Mouse (Mus musculus) cerebellum, postnatal 25 days (tissue): ENCODE results near the gene Dtd1.

Experiments used
- DNase-seq, 2 experiments: peaks; one replicate each; pipeline ENCODE4 v3.0.0; 2021; ENCODE audit warnings: mixed read lengths in 2 of 2

Gene Dtd1

DNA sequence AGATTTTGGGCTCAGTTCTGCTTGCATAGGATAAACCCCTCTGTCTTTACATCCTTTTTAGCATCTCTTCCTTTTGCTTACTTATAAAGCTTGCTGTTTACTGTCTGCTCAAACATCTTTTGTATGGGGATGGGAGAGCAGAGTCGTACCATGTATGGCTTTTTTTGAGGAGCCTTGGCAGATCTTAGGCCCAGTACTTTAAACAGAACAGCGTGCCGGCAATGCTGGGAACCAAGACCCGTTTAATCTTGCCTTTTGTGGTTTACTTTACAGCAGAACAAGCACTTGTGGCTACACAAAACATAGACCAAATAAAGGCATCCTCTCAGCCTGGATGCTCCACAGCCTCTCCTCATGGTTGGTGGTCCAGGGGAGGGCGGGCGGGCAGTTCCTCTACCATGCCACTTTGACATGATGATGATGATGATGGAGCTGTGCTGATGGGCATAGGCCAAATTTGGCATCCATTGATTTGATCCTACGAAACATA, 170.8 kb downstream of the Dtd1 start:
- no peak for DNase-seq

DNA sequence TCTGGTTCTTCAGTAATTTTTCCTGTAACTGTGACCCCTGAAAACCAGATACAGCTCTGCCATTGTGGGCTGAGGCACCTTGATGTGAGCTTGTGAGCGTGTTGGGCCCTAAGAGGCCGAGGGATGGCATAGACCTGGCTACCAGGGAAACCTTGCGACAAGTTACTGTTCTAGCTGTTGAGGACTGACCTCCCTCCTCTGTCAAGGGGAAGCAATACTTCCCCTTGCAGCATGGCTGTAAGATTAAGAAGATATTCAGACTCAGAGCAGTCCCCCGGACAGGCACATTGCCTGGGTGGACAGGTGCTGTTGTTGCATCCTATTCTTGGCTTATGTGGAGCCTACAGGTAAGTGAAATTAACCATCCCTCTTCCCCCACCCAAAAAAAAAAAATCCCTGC, 172.1 kb downstream of the Dtd1 start:
- DNase-seq, result no peak

DNA sequence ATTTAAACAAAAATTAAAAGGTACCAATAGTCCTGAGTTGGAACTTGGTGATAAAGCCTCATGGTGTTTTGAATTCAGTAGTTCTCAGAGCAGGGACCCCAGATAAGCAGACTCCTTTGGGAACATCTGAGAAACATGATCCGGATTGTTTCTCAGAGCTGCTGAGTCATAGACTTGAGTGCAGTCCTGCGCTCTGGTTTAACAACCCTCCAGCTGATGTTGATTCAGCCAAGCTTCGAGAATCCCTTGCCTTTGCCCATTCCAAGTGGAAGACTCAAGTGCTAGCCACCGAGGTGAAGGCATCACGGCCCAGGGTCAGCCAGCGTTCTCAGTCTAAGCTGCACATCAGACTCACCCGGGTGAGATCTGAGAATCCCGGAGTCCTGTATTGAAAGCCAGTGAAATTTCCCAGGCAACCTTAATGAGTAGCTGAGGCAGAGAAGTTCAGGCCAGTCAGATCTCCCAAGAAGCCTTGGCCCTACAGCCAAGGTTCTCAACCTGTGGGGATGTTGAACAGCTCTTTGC, 175.0 kb downstream of the Dtd1 start:
- no peak for DNase-seq

DNA sequence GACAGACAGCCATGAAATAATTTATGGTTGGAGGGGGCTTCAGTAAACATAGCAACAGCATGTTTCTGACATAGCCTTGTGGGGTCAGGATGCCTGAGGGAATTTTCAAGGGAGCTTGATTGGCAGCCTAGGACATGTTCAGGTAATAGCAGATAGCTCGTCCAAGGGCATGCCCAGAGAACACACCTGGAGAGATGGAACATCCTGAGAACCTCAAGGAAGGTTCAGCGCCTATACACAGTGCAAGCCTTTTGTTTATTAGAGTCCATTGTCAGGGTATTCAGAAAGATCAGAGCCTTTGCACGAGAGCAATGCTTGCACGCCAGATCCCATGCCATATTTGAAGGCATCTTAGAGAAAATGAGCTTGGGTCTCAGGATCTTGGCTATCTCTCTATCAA, 175.9 kb downstream of the Dtd1 start:
- DNase-seq, result no peak

DNA sequence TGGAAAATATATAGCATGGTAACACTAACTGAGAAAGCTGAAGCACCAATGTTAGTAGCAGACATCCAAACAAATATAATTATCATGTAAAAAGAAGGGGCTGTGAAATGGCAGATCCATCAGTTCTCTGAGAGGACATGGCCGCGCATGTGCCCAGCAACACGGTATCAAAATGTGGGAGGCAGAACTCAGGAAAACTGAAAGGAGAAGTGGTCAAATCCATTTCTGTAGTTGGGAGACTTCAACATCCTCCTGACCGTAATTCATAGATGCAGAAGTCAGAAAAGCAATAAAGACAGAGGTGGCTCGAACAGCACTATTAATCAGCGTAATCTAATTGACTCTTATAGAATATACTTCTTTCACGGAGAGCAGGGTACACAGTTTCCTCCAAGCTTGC, 179.6 kb downstream of the Dtd1 start:
- DNase-seq, result no peak

GRCm38 (mm10) chr2:144780731-144781130, 181.0 kb downstream of the Dtd1 start:
- no peak for DNase-seq

- DNase-seq, result no peak
Observed at GRCm38 (mm10) chr2:144781871-144782270, 182.2 kb downstream of the Dtd1 start.

DNA sequence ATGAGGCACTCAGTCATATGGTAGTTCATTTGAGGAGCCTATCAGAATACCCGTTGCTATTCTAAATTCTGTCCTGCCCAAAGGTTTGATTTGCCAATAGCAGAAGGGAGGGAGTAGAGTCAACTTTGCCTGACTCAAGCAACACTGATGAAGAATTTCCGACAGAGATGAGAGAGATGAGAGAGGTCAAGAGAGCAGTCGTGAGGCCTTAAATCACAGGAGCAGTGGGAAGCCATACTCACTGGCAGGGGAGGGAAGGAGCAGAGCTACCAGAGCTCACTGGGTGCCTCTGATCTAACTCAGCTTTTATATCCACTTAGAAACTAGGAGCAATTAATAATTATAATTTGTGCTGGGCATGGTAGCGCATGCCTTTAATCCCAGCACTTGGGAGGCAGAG, 182.8 kb downstream of the Dtd1 start:
- DNase-seq, result no peak

- no peak for DNase-seq
Observed at GRCm38 (mm10) chr2:144783190-144783589, 183.5 kb downstream of the Dtd1 start.

GRCm38 (mm10) chr2:144783831-144784230, 184.1 kb downstream of the Dtd1 start:
- DNase-seq, result no peak

DNA sequence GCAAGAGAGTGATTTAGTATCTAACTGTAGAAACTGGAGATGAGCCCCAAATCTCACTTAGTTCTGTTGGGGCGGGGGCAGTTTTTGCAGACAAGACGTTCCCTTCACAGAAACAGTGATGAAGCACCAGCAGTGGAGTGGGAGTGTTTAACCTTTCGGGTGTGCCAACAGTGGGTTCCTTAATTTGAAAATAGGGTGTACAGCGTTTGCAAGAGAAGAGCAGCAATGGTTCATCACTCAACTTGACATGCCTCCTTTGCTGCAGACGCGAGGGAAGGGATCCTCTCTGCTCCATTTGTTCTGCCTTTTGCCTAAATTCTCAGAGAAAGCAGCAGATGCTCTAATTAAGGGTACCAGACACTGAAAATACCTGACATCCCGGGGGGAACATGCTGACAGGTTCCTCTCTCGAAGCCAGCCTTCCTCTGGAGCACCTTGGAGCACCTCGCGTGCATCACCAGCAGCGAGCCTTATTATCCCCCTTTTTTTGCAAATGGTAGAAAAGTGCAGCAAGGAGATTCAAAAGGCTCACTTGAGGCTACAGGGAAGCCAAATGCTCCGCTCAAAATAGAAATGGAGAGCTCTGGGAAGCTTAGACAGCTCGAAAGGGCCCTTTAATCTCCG, 192.1 kb downstream of the Dtd1 start:
- no peak for DNase-seq

DNA sequence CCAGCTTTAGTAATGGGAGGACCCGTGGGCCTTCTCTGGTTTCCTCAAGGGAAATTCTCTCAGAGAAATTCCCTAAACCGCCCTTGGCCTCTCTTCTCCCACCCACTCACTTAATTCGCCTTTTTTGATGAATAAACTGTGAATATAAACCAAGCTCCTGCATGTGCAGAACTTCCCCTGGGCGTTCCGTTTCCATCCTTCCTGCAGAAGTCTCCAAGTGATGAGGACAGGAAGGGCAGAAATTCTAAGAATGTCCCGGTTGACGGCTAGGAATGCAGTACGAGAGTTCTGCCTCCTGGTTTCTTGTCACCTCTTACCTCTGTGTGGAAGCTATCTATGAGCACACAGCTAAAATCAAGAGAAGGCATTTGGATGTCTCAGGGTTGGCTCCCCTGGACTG, 197.8 kb downstream of the Dtd1 start:
- no peak for DNase-seq

DNA sequence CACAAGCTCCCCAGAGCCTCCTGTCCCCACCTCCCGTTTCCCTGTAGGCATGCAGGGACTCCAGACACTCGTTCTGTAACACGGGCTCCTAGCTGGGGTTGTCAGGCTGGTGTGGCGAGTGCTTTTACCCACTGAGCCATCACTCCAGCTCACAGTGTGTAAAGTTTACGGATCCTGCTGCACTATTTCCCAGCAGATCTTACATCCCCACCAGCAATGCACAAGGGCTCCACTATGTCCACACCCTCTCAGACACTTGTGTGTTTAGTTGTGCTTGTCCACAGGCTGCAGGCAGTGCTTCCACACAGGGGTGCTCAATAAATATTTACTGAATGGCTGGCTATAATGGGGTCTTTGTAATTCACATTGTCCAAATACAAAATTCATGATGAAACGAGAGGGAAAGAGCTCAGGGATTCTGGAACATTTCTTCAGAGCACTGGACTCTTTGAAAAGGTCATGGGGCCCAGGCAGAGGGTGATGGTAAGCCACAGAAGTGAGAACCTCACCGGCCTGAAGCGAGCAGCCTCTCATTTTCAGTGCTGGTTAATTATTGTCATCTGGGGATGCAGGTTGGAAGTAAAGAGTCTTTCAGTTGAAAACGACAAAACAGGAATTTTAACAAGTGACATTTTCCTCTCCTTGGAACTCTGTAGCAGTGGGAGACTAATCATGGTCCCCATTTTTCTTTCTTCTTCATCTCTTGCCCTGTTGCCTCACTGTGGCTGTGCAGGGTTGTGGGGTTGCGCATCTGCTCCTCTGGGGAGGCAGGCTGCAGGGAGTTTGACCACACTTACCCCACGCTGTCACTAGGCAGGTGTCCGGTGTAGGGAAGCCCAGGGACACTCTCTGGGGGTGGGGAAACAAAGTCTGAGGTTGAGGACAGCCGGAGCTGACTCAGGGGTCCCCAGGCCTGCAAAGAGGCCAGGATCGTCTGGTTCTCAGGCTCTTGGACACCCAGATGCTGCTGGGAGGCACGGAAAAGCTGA, 208.4 kb downstream of the Dtd1 start:
- DNase-seq, result no peak
